Mouse (Mus musculus) limb, embryonic 14.5 days (tissue): ENCODE data around the gene Prdx5. TPM values are rescaled to one million over a fixed set of nuclear protein-coding genes. Genes with fewer than 3 reads are reported as not detected.
"Not testable (repeated sequence)": the region's sequence is repeated elsewhere in the genome, so short reads cannot be mapped to it uniquely, and the experiment has no call there.

ENCODE experiments used
- ATAC-seq: fragments of 200-750 bp; cut with Nextera tagmentation; 2 replicates; pipeline ENCODE4 v1.8.0; 2017; ENCODE audit warnings: low read depth, moderate number of reproducible peaks, moderate TSS enrichment; ENCODE audit not compliant: low FRiP score
- DNase-seq: peaks from one replicate; pipeline ENCODE4 v3.0.0-alpha.2; 2015; ENCODE audit warnings: low spot score
- H3K27ac ChIP-seq: fragments of 300-500 bp; sonication (generic); replicated peaks from 2 replicates; pipeline ENCODE4 v1.5.1; 2014; ENCODE audit warnings: low read depth, mild to moderate bottlenecking, low read length, moderate library complexity, mixed read lengths
- H3K27me3 ChIP-seq: fragments of 300-500 bp; sonication (generic); 2 replicates; pipeline ENCODE4 v1.6.1; 2014; ENCODE audit warnings: low read length, mixed read lengths; ENCODE audit not compliant: control insufficient read depth, insufficient read depth
- H3K36me3 ChIP-seq: fragments of 300-500 bp; sonication (generic); 2 replicates; pipeline ENCODE4 v1.6.1; 2014; ENCODE audit warnings: mild to moderate bottlenecking, low read length, moderate library complexity, mixed read lengths; ENCODE audit not compliant: control insufficient read depth, insufficient read depth
- H3K4me1 ChIP-seq: fragments of 300-500 bp; sonication (generic); 2 replicates; pipeline ENCODE4 v1.6.1; 2014; ENCODE audit warnings: antibody characterized with exemption, low read length, mixed read lengths; ENCODE audit not compliant: control insufficient read depth, insufficient read depth
- H3K4me2 ChIP-seq: fragments of 300-500 bp; sonication (generic); replicated peaks from 2 replicates; pipeline ENCODE4 v1.6.1; 2014; ENCODE audit warnings: low read depth, mild to moderate bottlenecking, low read length, moderate library complexity; ENCODE audit not compliant: severe bottlenecking
- H3K4me3 ChIP-seq: fragments of 300-500 bp; sonication (generic); replicated peaks from 2 replicates; pipeline ENCODE4 v1.5.1; 2014; ENCODE audit warnings: low read length
- H3K9ac ChIP-seq: fragments of 300-500 bp; sonication (generic); 2 replicates; pipeline ENCODE4 v1.6.1; 2014; ENCODE audit warnings: mild to moderate bottlenecking, low read depth, low read length, moderate library complexity; ENCODE audit not compliant: severe bottlenecking
- H3K9me3 ChIP-seq: fragments of 300-500 bp; sonication (generic); 2 replicates; pipeline ENCODE4 v1.6.1; 2016; ENCODE audit warnings: low read length; ENCODE audit not compliant: control insufficient read depth
- POLR2A ChIP-seq: fragments of 200-500 bp; IDR thresholded peaks from 2 replicates; pipeline ENCODE4 v1.8.0; 2012; ENCODE audit warnings: inconsistent platforms, mild to moderate bottlenecking, moderate library complexity, borderline replicate concordance; ENCODE audit not compliant: insufficient read depth, insufficient read length; ENCODE audit errors: extremely low read depth
- WGBS: fragments of 180-500 bp; shearing (Covaris S2); extraction: QIAGEN DNeasy Blood & Tissue Kit; methylation state at CpG from one replicate; pipeline ENCODE4 v1.1.7; 2014; 5-methylcytosine and 5-hydroxymethylcytosine counted together
- polyA plus RNA-seq, 2 experiments: library from polyadenylated mRNA; depleted of rRNA in 1 of 2; stranded (reverse) in 1 of 2; unstranded in 1 of 2; fragments of >200 nt; fragmentation: Nextera tagmentation in 1 of 2; extraction: Ambion mirVana in 1 of 2; gene quantifications; 2 replicates each; pipeline versions ENCODE4 v1.2.1 to v1.2.3; 2012 to 2014

Prdx5 gene
- polyA plus RNA-seq, 2 experiments, result 173 to 269 TPM

DNA sequence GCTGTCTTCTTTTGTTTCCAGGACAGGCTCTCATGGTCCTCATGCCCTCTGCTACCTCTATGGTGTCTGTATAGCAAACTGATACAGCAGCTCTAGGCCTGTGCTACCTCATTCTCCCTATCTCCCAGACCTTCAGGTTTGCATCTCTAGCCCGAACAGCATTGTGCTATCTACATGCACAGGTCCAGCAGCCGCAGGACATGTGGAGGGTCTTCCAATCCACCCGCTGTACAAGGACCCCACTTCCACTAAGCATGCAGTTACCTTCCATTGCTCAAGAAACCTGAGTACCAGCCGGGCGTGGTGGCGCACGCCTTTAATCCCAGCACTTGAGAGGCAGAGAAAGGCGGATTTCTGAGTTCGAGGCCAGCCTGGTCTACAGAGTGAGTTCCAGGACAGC is 4.6 kb upstream of the Prdx5 start:
- H3K4me3 ChIP-seq, result no peak overlapping the region
- no peak overlapping the region for H3K4me2 ChIP-seq
- 89% methylated on average over 9 of the region's 9 CpGs for WGBS
- H3K4me1 ChIP-seq, result no peaks in the 10 kb centered on the region
- no peak for TF ChIP-seq POLR2A
- H3K9me3 ChIP-seq, result no peaks in the 10 kb centered on the region
- no peak for DNase-seq
- ATAC-seq, result no peak
- H3K27ac ChIP-seq, result no peak overlapping the region
- no peak overlapping the region for H3K9ac ChIP-seq
- H3K36me3 ChIP-seq, result peaks cover 26% of the 10 kb centered on the region
- H3K27me3 ChIP-seq, result no peaks in the 10 kb centered on the region

DNA sequence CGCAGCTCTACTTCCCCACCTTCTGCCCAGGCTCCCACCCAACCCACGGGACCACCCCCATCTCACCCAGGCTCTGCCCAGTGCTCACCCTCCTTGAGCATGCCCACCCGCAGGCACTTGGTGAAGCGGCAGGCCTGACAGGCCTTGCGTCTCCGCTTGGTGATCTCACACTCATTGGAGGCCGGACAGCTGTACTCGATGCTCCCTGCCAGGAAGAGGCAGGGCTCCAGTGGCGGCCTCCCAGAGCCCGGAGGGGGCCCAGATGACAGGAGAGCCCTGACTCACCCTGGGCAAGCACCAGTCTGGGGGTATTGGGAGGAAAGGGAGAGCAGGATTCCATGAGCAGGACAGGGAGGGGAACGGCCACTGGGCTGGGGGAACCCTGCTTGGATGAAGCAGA is 4.1 kb upstream of the Prdx5 start:
- no peak overlapping the region for H3K4me2 ChIP-seq
- DNase-seq (no peak), ATAC-seq (no peak)
- no peak for TF ChIP-seq POLR2A
- H3K36me3 ChIP-seq, result peaks cover 26% of the 10 kb centered on the region
- H3K27me3 ChIP-seq, result no peaks in the 10 kb centered on the region
- H3K4me3 ChIP-seq, result no peak overlapping the region
- no peak overlapping the region for H3K27ac ChIP-seq
- no peaks in the 10 kb centered on the region for H3K4me1 ChIP-seq
- H3K9ac ChIP-seq, result no peak overlapping the region
- 88% methylated on average over 11 of the region's 11 CpGs for WGBS
- H3K9me3 ChIP-seq, result no peaks in the 10 kb centered on the region

GRCm38 (mm10) chr19:6913036-6913435 is 3.1 kb upstream of the Prdx5 start:
- Histone ChIP-seq H3K9me3 (no peaks in the 10 kb centered on the region), H3K36me3 (peaks cover 26% of the 10 kb centered on the region), H3K9ac (no peak overlapping the region), H3K4me3 (no peak overlapping the region), H3K27me3 (no peaks in the 10 kb centered on the region), H3K4me1 (peaks cover 5% of the 10 kb centered on the region), H3K27ac (no peak overlapping the region), H3K4me2 (no peak overlapping the region)
- ATAC-seq (no peak), DNase-seq (no peak)
- no peak for TF ChIP-seq POLR2A
- 85% methylated on average over 6 of the region's 6 CpGs for WGBS

DNA sequence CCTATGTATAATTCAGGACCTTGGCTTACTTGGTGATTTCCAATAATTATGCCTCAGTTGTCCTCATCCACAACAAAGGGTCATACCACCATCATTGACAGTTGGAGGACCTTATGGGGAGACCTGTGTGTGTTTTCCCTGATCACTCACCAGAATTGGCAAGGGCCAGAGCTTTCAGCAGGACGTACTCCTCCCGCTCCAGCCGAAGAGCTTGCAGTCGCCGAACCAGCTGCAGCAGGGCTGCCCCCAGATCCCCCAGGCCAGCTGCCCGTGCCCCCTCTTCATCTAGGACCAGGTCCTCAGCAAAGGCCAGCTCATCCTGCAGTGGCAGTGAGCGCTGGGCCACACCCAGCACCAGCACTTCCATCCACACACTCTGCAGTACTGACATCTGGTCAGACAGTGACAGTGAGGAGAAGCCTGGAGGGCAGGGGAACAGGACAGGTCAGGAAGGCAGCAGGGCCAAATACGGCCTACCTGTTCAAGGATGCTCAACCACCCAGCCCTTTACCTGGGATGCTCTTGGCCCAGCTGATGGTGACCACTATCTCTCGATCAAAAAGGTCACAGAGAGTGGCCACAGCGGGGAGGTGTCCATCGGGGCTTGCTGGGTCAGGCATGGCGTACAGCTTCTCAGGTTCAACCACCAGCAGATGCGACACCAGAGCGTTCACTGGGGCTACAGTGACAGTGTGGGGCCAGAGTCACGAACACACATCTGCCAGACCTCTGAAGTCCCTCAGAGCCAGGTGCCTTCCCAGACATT is 2.5 kb upstream of the Prdx5 start:
- H3K4me2 ChIP-seq, result no peak overlapping the region
- no peak for DNase-seq
- H3K4me1 ChIP-seq, result peaks cover 11% of the 10 kb centered on the region
- no peak for TF ChIP-seq POLR2A
- no peak overlapping the region for H3K27ac ChIP-seq
- H3K9ac ChIP-seq, result no peak overlapping the region
- H3K27me3 ChIP-seq, result no peaks in the 10 kb centered on the region
- H3K36me3 ChIP-seq, result peaks cover 26% of the 10 kb centered on the region
- ATAC-seq, result no peak
- no peaks in the 10 kb centered on the region for H3K9me3 ChIP-seq
- WGBS, result 93% methylated on average over 15 of the region's 15 CpGs
- H3K4me3 ChIP-seq, result no peak overlapping the region

GRCm38 (mm10) chr19:6911101-6912074 is 1.5 kb upstream of the Prdx5 start:
- peak overlapping the region; percentile 82 for H3K4me2 ChIP-seq
- H3K4me3 ChIP-seq, result peak overlapping the region; percentile 24
- H3K9me3 ChIP-seq, result no peaks in the 10 kb centered on the region
- no peak for ATAC-seq
- H3K27me3 ChIP-seq, result no peaks in the 10 kb centered on the region
- peak overlapping the region; percentile 31; the same call in 1 of the 2 replicates for H3K9ac ChIP-seq
- H3K36me3 ChIP-seq, result peaks cover 35% of the 10 kb centered on the region
- DNase-seq, result no peak
- WGBS, result 88% methylated on average over 19 of the region's 19 CpGs
- H3K4me1 ChIP-seq, result peaks cover 12% of the 10 kb centered on the region
- no peak for TF ChIP-seq POLR2A
- H3K27ac ChIP-seq, result no peak overlapping the region

DNA sequence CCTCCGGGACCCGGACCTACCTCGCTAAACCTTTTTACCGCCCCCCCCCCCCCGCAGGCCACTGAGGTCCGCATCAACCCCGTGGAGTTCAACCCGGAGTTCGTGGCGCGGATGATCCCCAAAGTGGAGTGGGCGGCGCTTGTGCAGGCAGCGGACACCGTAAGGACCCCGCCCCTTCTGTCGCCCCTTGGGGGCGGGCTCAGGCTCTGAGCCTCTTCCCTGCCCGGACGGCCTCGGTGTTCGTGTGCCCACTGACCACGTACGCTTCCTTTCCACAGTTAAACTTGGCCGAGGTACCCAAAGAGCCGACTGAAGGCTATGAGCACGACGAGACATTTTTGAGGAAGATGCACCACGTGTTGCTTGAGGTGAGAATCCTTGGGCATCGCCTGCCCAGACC is 400 bp upstream of the Prdx5 start:
- H3K27me3 ChIP-seq, H3K9me3 ChIP-seq: not testable (repeated sequence)
- peak overlapping the region; percentile 67 for H3K9ac ChIP-seq
- peak; percentile 29 for DNase-seq
- peak overlapping the region; percentile 99 for H3K27ac ChIP-seq
- peak overlapping the region; percentile 67 for H3K4me3 ChIP-seq
- under 1% methylated on average over 29 of the region's 30 CpGs for WGBS
- peak; percentile 25 for ATAC-seq
- peaks cover 12% of the 10 kb centered on the region for H3K4me1 ChIP-seq
- peak overlapping the region; percentile 82 for H3K4me2 ChIP-seq
- H3K36me3 ChIP-seq, result peaks cover 44% of the 10 kb centered on the region
